Mouse (Mus musculus) CH12.LX (cell line): ENCODE data around the gene Nampt. TPM values are rescaled to one million over a fixed set of nuclear protein-coding genes. Genes with fewer than 3 reads are reported as not detected.

Source experiments
- DNase-seq: peaks from one replicate; pipeline ENCODE4 v3.0.0-alpha.2; 2013; ENCODE audit errors: extremely low read depth
- H3K27ac ChIP-seq: 2 replicates; pipeline ENCODE4 v1.5.1; 2012; ENCODE audit warnings: low read depth, mild to moderate bottlenecking, control low read depth, moderate library complexity; ENCODE audit not compliant: insufficient read depth
- H3K27me3 ChIP-seq: replicated peaks from 2 replicates; pipeline ENCODE3; 2012; ENCODE audit warnings: inconsistent platforms
- H3K36me3 ChIP-seq, 2 experiments: replicated peaks in 1 of 2; 2 replicates each; pipeline versions ENCODE3 to v1.6.1; 2012; ENCODE audit warnings: inconsistent platforms in 1 of 2, low read length in 1 of 2, mild to moderate bottlenecking in 1 of 2, mixed read lengths in 1 of 2, moderate library complexity in 1 of 2; ENCODE audit not compliant: control insufficient read depth in 1 of 2, insufficient read depth in 1 of 2
- H3K4me1 ChIP-seq, 2 experiments: 2 replicates each; pipeline ENCODE4 v1.6.1; 2012; ENCODE audit warnings: inconsistent platforms in 1 of 2, moderate library complexity in 1 of 2; ENCODE audit not compliant: insufficient read depth in 2 of 2, control insufficient read depth in 1 of 2
- H3K4me2 ChIP-seq: 2 replicates; pipeline ENCODE4 v1.6.1; 2012; ENCODE audit warnings: low read depth, mild to moderate bottlenecking, control low read depth; ENCODE audit not compliant: poor library complexity, insufficient read depth, severe bottlenecking
- H3K4me3 ChIP-seq, 3 experiments: fragments of 150-350 bp in 1 of 3; sonication (generic) in 1 of 3; replicated peaks in 1 of 3; 2 replicates each; pipeline versions ENCODE3 to v1.5.1; 2011 to 2012; ENCODE audit warnings: low read depth in 2 of 3, low read length in 2 of 3, mild to moderate bottlenecking in 2 of 3, moderate library complexity in 2 of 3, control low read depth in 1 of 3, improper control_type of control experiment in 1 of 3, inconsistent platforms in 1 of 3, mixed read lengths in 1 of 3; ENCODE audit not compliant: poor library complexity in 1 of 3
- H3K79me2 ChIP-seq: replicated peaks from 2 replicates; pipeline ENCODE4 v1.6.1; 2012; ENCODE audit warnings: mild to moderate bottlenecking, moderate library complexity; ENCODE audit not compliant: control insufficient read depth, poor library complexity, insufficient read depth, severe bottlenecking; ENCODE audit errors: extremely low read depth
- H3K9ac ChIP-seq: 2 replicates; pipeline ENCODE4 v1.6.1; 2012; ENCODE audit warnings: low read depth, mild to moderate bottlenecking, control low read depth, moderate library complexity; ENCODE audit not compliant: insufficient read depth
- H3K9me3 ChIP-seq: replicated peaks from 2 replicates; pipeline ENCODE3; 2012; ENCODE audit warnings: low read length, inconsistent platforms, mixed read lengths
- BHLHE40 ChIP-seq: IDR thresholded peaks from 2 replicates; pipeline ENCODE4 v1.6.1; 2011; ENCODE audit warnings: mild to moderate bottlenecking, low read depth, low read length, improper control_type of control experiment
- CHD1 ChIP-seq: IDR thresholded peaks from 2 replicates; pipeline ENCODE4 v1.6.1; 2012; ENCODE audit warnings: low read depth, low read length, improper control_type of control experiment, inconsistent platforms
- EP300 ChIP-seq: IDR thresholded peaks from 2 replicates; pipeline ENCODE4 v1.6.1; 2011; ENCODE audit warnings: low read length, improper control_type of control experiment
- ETS1 ChIP-seq: conservative IDR thresholded peaks from 2 replicates; pipeline ENCODE4 v1.6.1; 2012; ENCODE audit warnings: low read depth, mild to moderate bottlenecking, inconsistent platforms, low read length, improper control_type of control experiment, moderate library complexity
- GABPA ChIP-seq: IDR thresholded peaks from 2 replicates; pipeline ENCODE4 v1.6.1; 2012; ENCODE audit warnings: low read depth, low read length, improper control_type of control experiment, inconsistent platforms; ENCODE audit not compliant: insufficient replicate concordance
- IRF4 ChIP-seq: IDR thresholded peaks from 2 replicates; pipeline ENCODE4 v1.6.1; 2014; ENCODE audit warnings: low read depth, mild to moderate bottlenecking, inconsistent platforms, low read length, improper control_type of control experiment
- KAT2A ChIP-seq: IDR thresholded peaks from 2 replicates; pipeline ENCODE4 v1.6.1; 2012; ENCODE audit warnings: low read length, improper control_type of control experiment, inconsistent platforms; ENCODE audit not compliant: insufficient replicate concordance
- MAX ChIP-seq: IDR thresholded peaks from 2 replicates; pipeline ENCODE4 v1.6.1; 2011; ENCODE audit warnings: low read length, improper control_type of control experiment
- MAZ ChIP-seq: IDR thresholded peaks from 2 replicates; pipeline ENCODE4 v1.6.1; 2012; ENCODE audit warnings: low read depth, mild to moderate bottlenecking, inconsistent platforms, low read length, improper control_type of control experiment, moderate library complexity
- MYC ChIP-seq: IDR thresholded peaks from 2 replicates; pipeline ENCODE4 v1.6.1; 2011; ENCODE audit warnings: low read depth, mild to moderate bottlenecking, improper control_type of control experiment, low read length
- NRF1 ChIP-seq: IDR thresholded peaks from 2 replicates; pipeline ENCODE4 v1.6.1; 2014; ENCODE audit warnings: low read depth, mild to moderate bottlenecking, inconsistent platforms, low read length, improper control_type of control experiment, moderate library complexity
- RAD21 ChIP-seq: IDR thresholded peaks from 2 replicates; pipeline ENCODE4 v1.6.1; 2011; ENCODE audit warnings: low read depth, mild to moderate bottlenecking, low read length, improper control_type of control experiment, moderate library complexity
- RCOR1 ChIP-seq: conservative IDR thresholded peaks from 2 replicates; pipeline ENCODE4 v1.6.1; 2012; ENCODE audit warnings: low read depth, mild to moderate bottlenecking, inconsistent platforms, low read length, improper control_type of control experiment
- TBP ChIP-seq: conservative IDR thresholded peaks from 2 replicates; pipeline ENCODE4 v1.6.1; 2011; ENCODE audit warnings: low read depth, low read length, improper control_type of control experiment
- UBTF ChIP-seq: IDR thresholded peaks from 2 replicates; pipeline ENCODE4 v1.6.1; 2012; ENCODE audit warnings: low read depth, mild to moderate bottlenecking, inconsistent platforms, low read length, improper control_type of control experiment, moderate library complexity
- USF2 ChIP-seq: conservative IDR thresholded peaks from 2 replicates; pipeline ENCODE4 v1.6.1; 2011; ENCODE audit warnings: low read depth, low read length, improper control_type of control experiment
- ZC3H11A ChIP-seq: IDR thresholded peaks from 2 replicates; pipeline ENCODE4 v1.6.1; 2012; ENCODE audit warnings: low read depth, mild to moderate bottlenecking, inconsistent platforms, low read length, improper control_type of control experiment
- ZKSCAN1 ChIP-seq: IDR thresholded peaks from 2 replicates; pipeline ENCODE4 v1.6.1; 2012; ENCODE audit warnings: low read depth, inconsistent platforms, low read length, improper control_type of control experiment, borderline replicate concordance
- dilution Hi-C: fragments of 300-500 bp; cut with MboI; formaldehyde crosslinking; loops from 2 replicates; pipeline ENCODE4 v1.14.3; 2020; ENCODE audit warnings: low sequenced_read_pairs; ENCODE audit not compliant: extremely low pct_unique_long_range_greater_than_20kb, extremely low pct_ligation_motif_present
- in situ Hi-C: fragments of 300-500 bp; cut with MboI; formaldehyde crosslinking; loops from 3 replicates; pipeline ENCODE4 v1.14.3; 2019; ENCODE audit warnings: low sequenced_read_pairs, low pct_ligation_motif_present, low pct_unique_long_range_greater_than_20kb, mixed read lengths
- polyA plus RNA-seq: library from polyadenylated mRNA; unstranded; fragments of >175 nt; gene quantifications from 2 replicates; pipeline ENCODE4 v1.2.1, GENCODE M21; 2012; ENCODE audit warnings: low read depth; ENCODE audit not compliant: insufficient read length
- total RNA-seq, 2 experiments: library from RNA; depleted of rRNA; stranded (reverse); fragments of 300-350 nt in 1 of 2; fragments of >200 nt in 1 of 2; gene quantifications; 2 replicates each; pipeline ENCODE4 v1.2.3; 2012 to 2014

Nampt gene
- total and polyA plus RNA-seq, 3 experiments, result 50.5 to 206 (median 84.5) TPM

- H3K4me1 ChIP-seq, result peaks cover 7 to 18% of the 10 kb centered on the region in 2 experiments
- H3K79me2 ChIP-seq, result no peaks in the 10 kb centered on the region
- dilution Hi-C loops, result no loop called here
- no peak for DNase-seq
- in situ Hi-C loops, result no loop called here
- no peak overlapping the region for H3K9ac ChIP-seq
- H3K27me3 ChIP-seq, result no peaks in the 10 kb centered on the region
- H3K36me3 ChIP-seq, result no peaks in the 10 kb centered on the region
- TF ChIP-seq IRF4 (no peak), USF2 (no peak)
- TF ChIP-seq, all 38 proteins: peak for 0
- H3K4me3 ChIP-seq, result no peak overlapping the region
- H3K9me3 ChIP-seq, result no peaks in the 10 kb centered on the region
- no peak overlapping the region for H3K4me2 ChIP-seq
- no peak overlapping the region for H3K27ac ChIP-seq
Measured at GRCm38 (mm10) chr12:32870815-32871214, 51.5 kb downstream of the Nampt start.

- Histone ChIP-seq H3K4me1 (no peaks in the 10 kb centered on the region), H3K79me2 (no peaks in the 10 kb centered on the region), H3K36me3 (no peaks in the 10 kb centered on the region), H3K4me2 (no peak overlapping the region), H3K9ac (no peak overlapping the region), H3K27me3 (no peaks in the 10 kb centered on the region), H3K4me3 (no peak overlapping the region), H3K27ac (no peak overlapping the region), H3K9me3 (no peaks in the 10 kb centered on the region)
- in situ Hi-C loops, result loop anchor here (25.0 kb wide), 1 partner anchor 590 kb away; no protein-coding TSS in a partner anchor
- dilution Hi-C loops, result no loop called here
- TF ChIP-seq MYC, result no peak
- no peak for TF ChIP-seq RCOR1
- TF ChIP-seq ETS1, result no peak
- TF ChIP-seq TBP, result no peak
- no peak for TF ChIP-seq ZC3H11A
- TF ChIP-seq MAX, result no peak
- no peak for TF ChIP-seq EP300
- no peak for TF ChIP-seq ZKSCAN1
- DNase-seq, result no peak
Measured at GRCm38 (mm10) chr12:32877500-32877899, 58.2 kb downstream of the Nampt start.

GRCm38 (mm10) chr12:32877964-32878571, 58.7 kb downstream of the Nampt start:
- in situ Hi-C loops (loop anchor here (25.0 kb wide), 1 partner anchor 591 kb away; no protein-coding TSS in a partner anchor), dilution Hi-C loops (no loop called here)
- TF ChIP-seq GABPA (no peak), NRF1 (no peak), USF2 (no peak), MAZ (no peak), RAD21 (no peak), UBTF (no peak), KAT2A (no peak), CHD1 (no peak), BHLHE40 (no peak)
- no peaks in the 10 kb centered on the region for H3K36me3 ChIP-seq
- no peaks in the 10 kb centered on the region for H3K79me2 ChIP-seq
- no peak overlapping the region for H3K9ac ChIP-seq
- no peaks in the 10 kb centered on the region for H3K9me3 ChIP-seq
- H3K4me1 ChIP-seq, result no peaks in the 10 kb centered on the region
- H3K27me3 ChIP-seq, result no peaks in the 10 kb centered on the region
- H3K4me2 ChIP-seq, result no peak overlapping the region
- no peak overlapping the region for H3K4me3 ChIP-seq
- no peak for DNase-seq
- H3K27ac ChIP-seq, result no peak overlapping the region
